Mouse (Mus musculus) activated CD4-positive, CD25-positive, alpha-beta regulatory T cell (primary cell): ENCODE measurements around the gene Rbm10. TPM values are rescaled to one million over a fixed set of nuclear protein-coding genes. Genes with fewer than 3 reads are reported as not detected.

Experiments
- polyA plus RNA-seq, 2 experiments: library from polyadenylated mRNA; unstranded; fragments of 100-300 nt; shearing (Covaris generic); gene quantifications; one replicate each; pipeline ENCODE4 v1.2.1; 2017

Gene Rbm10
- polyA plus RNA-seq: 10 to 100 TPM; 34.2 to 56.1 TPM

DNA sequence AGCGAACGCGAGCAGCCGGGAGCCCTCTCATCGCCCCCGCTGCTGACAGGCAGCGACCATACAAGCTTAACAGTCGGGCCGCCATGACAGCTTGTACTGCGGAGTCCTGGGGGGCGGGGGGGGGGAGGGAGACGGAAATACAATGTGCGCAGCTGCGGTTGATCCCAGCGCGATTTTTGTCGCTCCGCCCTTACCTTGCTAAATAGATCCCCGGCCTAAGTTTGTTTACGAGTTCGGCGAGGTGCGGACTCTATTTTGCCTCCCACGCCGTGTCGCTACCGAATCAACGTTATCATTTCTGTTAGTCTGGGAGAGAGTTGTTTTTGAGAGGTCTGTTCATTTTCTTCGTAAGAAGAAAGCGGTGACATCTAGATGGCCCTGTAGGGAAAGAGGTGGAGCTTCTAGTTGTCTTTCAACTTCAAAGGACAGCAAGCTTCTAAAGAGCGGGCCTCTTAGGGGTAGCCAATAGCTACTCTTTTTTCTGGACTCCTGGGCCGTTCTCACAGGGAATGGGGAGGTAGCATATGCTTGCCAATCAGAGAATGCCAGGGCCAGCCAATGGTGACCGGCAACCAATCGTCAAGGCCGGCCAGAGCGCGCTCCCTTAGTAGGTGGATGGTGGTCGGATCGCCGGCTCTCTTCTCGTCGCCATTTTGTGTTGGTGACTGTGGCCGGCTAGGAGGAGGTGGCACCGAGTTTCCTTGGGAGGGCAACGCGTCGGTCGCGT, at the start of gene Rbm10, which contains the start of gene Ndufb11:
Gene Rbm10, plus strand, starts transcription at position 328 of the 727 bp plus-strand sequence.
Gene Ndufb11, minus strand, starts transcription at position 444 of the 727 bp plus-strand sequence.

DNA sequence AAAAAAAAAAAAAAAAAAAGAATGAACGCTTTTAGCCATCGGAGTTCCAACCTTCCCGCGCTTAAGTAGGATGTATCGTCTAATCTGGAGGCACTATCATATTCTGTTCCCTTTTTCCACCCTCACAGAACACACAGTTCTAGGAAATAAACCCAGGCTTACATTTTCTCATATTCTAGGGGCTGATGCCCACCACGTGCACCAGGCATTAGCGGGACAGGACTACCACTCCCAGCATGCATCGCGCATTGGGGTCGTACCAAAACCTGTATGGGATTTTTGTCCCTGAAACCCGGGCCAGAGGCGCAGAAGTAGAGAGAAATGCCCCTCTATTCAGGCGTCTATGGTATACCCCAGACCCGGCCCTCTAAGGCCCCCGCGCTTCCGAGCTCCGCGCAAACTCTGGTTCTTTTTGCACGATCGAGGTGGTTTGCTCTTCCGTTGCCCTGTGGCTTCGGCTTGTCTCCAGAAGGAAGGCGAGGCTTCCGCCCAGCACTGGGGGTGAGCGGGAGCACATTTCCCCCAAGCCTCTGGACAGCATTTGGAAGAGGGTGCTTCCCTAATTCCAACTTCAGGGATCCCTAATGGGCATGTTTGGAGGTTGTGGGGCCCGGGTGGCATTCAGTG, 40.8 kb downstream of the Rbm10 start, which contains the start of gene Uba1:
Gene Uba1, plus strand, starts transcription at position 301 of the 627 bp plus-strand sequence.

DNA sequence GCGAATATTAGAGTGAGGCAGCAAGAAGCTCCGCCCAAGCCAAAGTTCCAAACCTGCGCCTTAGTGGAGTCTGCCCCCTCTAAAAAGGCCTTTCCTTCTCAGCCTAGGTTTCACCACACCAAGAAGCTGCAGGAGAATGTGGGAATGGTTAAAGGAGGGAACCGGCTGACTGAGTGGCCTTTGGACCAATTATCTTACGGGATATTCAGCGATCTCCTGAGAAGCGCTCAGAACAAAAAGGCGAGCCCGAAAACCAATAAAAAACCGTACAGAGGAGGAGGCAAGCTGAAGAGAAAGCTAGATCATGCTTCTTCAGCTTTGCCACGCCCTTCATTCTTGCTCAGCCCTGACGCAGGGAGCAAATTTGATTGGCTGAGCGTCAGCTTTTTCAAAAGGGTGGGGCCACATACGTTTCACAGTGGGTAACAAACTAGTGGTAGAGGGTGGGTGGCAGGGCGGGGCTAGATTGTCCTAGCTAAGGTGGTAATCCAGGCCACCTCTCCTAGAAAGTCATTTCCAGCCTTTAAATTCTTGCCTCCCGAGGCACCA, 70.3 kb downstream of the Rbm10 start, which contains the start of gene Cdk16:
Gene Cdk16, plus strand, starts transcription at position 436 of the 549 bp plus-strand sequence.

Other genes starting within 250 kb of the Rbm10 start
- 1 to 10 TPM; 3.0 to 3.3 TPM for gene Jade3, start 191.8 kb upstream of the Rbm10 start, polyA plus RNA-seq
- not detected for gene Rgn, start 67.7 kb upstream of the Rbm10 start, polyA plus RNA-seq
- gene Ndufb11, start 116 bp downstream of the Rbm10 start, polyA plus RNA-seq: 100 to 1,000 TPM; 186 to 218 TPM
- 100 to 1,000 TPM; 165 to 249 TPM for gene Uba1, start 40.8 kb downstream of the Rbm10 start, polyA plus RNA-seq
- gene Cdk16, start 70.5 kb downstream of the Rbm10 start, polyA plus RNA-seq: 10 to 100 TPM; 58.2 to 67.7 TPM
- gene Usp11, start 86.4 kb downstream of the Rbm10 start, polyA plus RNA-seq: 10 to 100 TPM in 1 of 2 experiments, 1 to 10 TPM in 1; 5.9 to 13.9 TPM
- 100 to 1,000 TPM; 133 to 139 TPM for gene Araf, start 180.3 kb downstream of the Rbm10 start, polyA plus RNA-seq